Comparison of ENCODE assay signal across 9 mouse cellular contexts in genomic region chr7:27486102-27486769, GRCm38 (mm10). TPM values are rescaled to one million over a fixed set of nuclear protein-coding genes. Genes with fewer than 3 reads are reported as not detected.
DNase-seq lines count a peak whose midpoint lies in the region; ATAC-seq and TF ChIP-seq lines count a peak whose summit lies in the region.
"Had no signal": no experiment of that assay in that cellular context is flagged by ENCODE, and none has a peak within 500 bp of the region (broad histone marks: within the 10 kb centered on the region; RNA-seq: fewer than 3 reads in every experiment).

No protein-coding gene starts in this region.

- peak overlapping the region; percentile 31; the same call in 1 of the 2 replicates for H3K27ac ChIP-seq in CH12.LX (ENCODE audit: insufficient read depth, low read depth)
- H3K27ac ChIP-seq in forebrain, embryonic 12.5 days, result peak overlapping the region; percentile 93

- 5% methylated on average over 13 of the region's 13 CpGs for WGBS in forebrain, embryonic 12.5 days

- H3K27me3 ChIP-seq in CH12.LX (replicated peaks), result no peaks in the 10 kb centered on the region
- peaks cover 18% of the 10 kb centered on the region for H3K27me3 ChIP-seq in forebrain, embryonic 12.5 days

- TF ChIP-seq CTCF in CH12.LX (conservative IDR thresholded peaks at IDR 0.05 in 1 of 2, IDR thresholded peaks at IDR 0.05 in 1 of 2; ENCODE audit: low read depth in 2 of 2, low read length in 2 of 2), result no peak

- H3K79me2 ChIP-seq in CH12.LX (replicated peaks; ENCODE audit: control insufficient read depth, extremely low read depth, insufficient read depth, poor library complexity, severe bottlenecking), result no peaks in the 10 kb centered on the region

- peaks cover 5 to 43% of the 10 kb centered on the region in 2 experiments for H3K4me1 ChIP-seq in CH12.LX (ENCODE audit: control insufficient read depth in 1 of 2, insufficient read depth in 2 of 2)
- peaks cover 33% of the 10 kb centered on the region for H3K4me1 ChIP-seq in forebrain, embryonic 12.5 days

- no peaks in the 10 kb centered on the region for H3K9me3 ChIP-seq in CH12.LX (replicated peaks; ENCODE audit: low read length)
- no peaks in the 10 kb centered on the region for H3K9me3 ChIP-seq in forebrain, embryonic 12.5 days

- no peak for TF ChIP-seq POLR2A in CH12.LX (IDR thresholded peaks at IDR 0.05; ENCODE audit: low read depth, low read length)

- peaks cover 0 to 10% of the 10 kb centered on the region in 2 experiments for H3K36me3 ChIP-seq in CH12.LX (replicated peaks in 1 of 2; ENCODE audit: control insufficient read depth in 1 of 2, insufficient read depth in 1 of 2, low read length in 1 of 2)
- H3K36me3 ChIP-seq in forebrain, embryonic 12.5 days (replicated peaks), result no peaks in the 10 kb centered on the region

- peak overlapping the region; percentile 77 for H3K9ac ChIP-seq in CH12.LX (ENCODE audit: insufficient read depth, low read depth)
- peak overlapping the region; percentile 38; the same call in 1 of the 2 replicates for H3K9ac ChIP-seq in forebrain, embryonic 12.5 days

- H3K4me2 ChIP-seq in CH12.LX (ENCODE audit: insufficient read depth, low read depth, poor library complexity, severe bottlenecking), result peak overlapping the region; percentile 69
- peak overlapping the region; percentile 65 for H3K4me2 ChIP-seq in forebrain, embryonic 12.5 days

- dilution Hi-C loops in CH12.LX (cut with MboI; ENCODE audit: extremely low pct_ligation_motif_present, extremely low pct_unique_long_range_greater_than_20kb, low sequenced_read_pairs), result no loop called here

- peak; percentile 9 for ATAC-seq in forebrain, embryonic 12.5 days (ENCODE audit: low FRiP score)

- peak overlapping the region; percentile 38 to 59 (median 56) for H3K4me3 ChIP-seq in CH12.LX (replicated peaks in 1 of 3; ENCODE audit: low read depth in 2 of 3, low read length in 2 of 3, poor library complexity in 1 of 3)
- H3K4me3 ChIP-seq in forebrain, embryonic 12.5 days (replicated peaks), result peak overlapping the region; percentile 77

- TF ChIP-seq EP300 in CH12.LX (IDR thresholded peaks at IDR 0.05; ENCODE audit: low read length), result no peak; the same call in none of the 2 replicates

- TF ChIP-seq RAD21 in CH12.LX (IDR thresholded peaks at IDR 0.05; ENCODE audit: low read depth, low read length), result no peak; the same call in 1 of the 2 replicates

- in situ Hi-C loops in CH12.LX (cut with MboI; ENCODE audit: low pct_ligation_motif_present, low pct_unique_long_range_greater_than_20kb, low sequenced_read_pairs), result no loop called here

- DNase-seq in adrenal gland, postnatal 36 days, result peak; percentile 46 to 57
- no peak for DNase-seq in adrenal gland, postnatal 4 days (ENCODE audit: low spot score in 2 of 2)
- peak; percentile 47 for DNase-seq in CH12.LX (ENCODE audit: extremely low read depth)
- peak; percentile 58 for DNase-seq in kidney, postnatal 14 days
- peak; percentile 54 to 60 for DNase-seq in lung, postnatal 4 days
- DNase-seq in Muller cell, postnatal 12 days (ENCODE audit: inconsistent ontology term), result no peak
- DNase-seq in layer of hippocampus, postnatal 10 days (ENCODE audit: low spot score in 2 of 2), result no peak

TF ChIP-seq in CH12.LX, 34 proteins besides CTCF, POLR2A, EP300 and RAD21:
- peak; percentile 52; the same call in 1 of the 2 replicates for TF ChIP-seq MAX (IDR thresholded peaks at IDR 0.05; ENCODE audit: low read length)
- 0 out of 2 replicates have a peak, but pooled peaks have one; percentile 34 for TF ChIP-seq KAT2A (IDR thresholded peaks at IDR 0.05; ENCODE audit: insufficient replicate concordance, low read length)
- peak; percentile 67; the same call in 1 of the 2 replicates for TF ChIP-seq RCOR1 (conservative IDR thresholded peaks at IDR 0.05; ENCODE audit: low read depth, low read length)
- TF ChIP-seq MAFK (IDR thresholded peaks at IDR 0.05; ENCODE audit: insufficient replicate concordance, low read length), result no peak
- no peak for TF ChIP-seq SMC3 (IDR thresholded peaks at IDR 0.05; ENCODE audit: low read depth, low read length)
- TF ChIP-seq POLR2AphosphoS2 (IDR thresholded peaks at IDR 0.05; ENCODE audit: low read depth, low read length), result no peak
- no peak for TF ChIP-seq ZKSCAN1 (IDR thresholded peaks at IDR 0.05; ENCODE audit: borderline replicate concordance, low read depth, low read length)
- TF ChIP-seq UBTF (IDR thresholded peaks at IDR 0.05; ENCODE audit: low read depth, low read length), result no peak
- TF ChIP-seq USF1 (IDR thresholded peaks at IDR 0.05; ENCODE audit: low read depth, low read length), result no peak
- TF ChIP-seq USF2 (conservative IDR thresholded peaks at IDR 0.05; ENCODE audit: low read depth, low read length), result no peak
- TF ChIP-seq HCFC1 (IDR thresholded peaks at IDR 0.05; ENCODE audit: low read depth, low read length), result no peak
- TF ChIP-seq GABPA (IDR thresholded peaks at IDR 0.05; ENCODE audit: insufficient replicate concordance, low read depth, low read length), result no peak
- TF ChIP-seq ZC3H11A (IDR thresholded peaks at IDR 0.05; ENCODE audit: low read depth, low read length), result no peak
- no peak for TF ChIP-seq BHLHE40 (IDR thresholded peaks at IDR 0.05; ENCODE audit: low read depth, low read length)
- no peak for TF ChIP-seq JUND (conservative IDR thresholded peaks at IDR 0.05; ENCODE audit: low read depth, low read length)
- TF ChIP-seq CHD2 (IDR thresholded peaks at IDR 0.05; ENCODE audit: low read length), result no peak
- TF ChIP-seq SIN3A (IDR thresholded peaks at IDR 0.05; ENCODE audit: low read length), result peak; percentile 86
- no peak for TF ChIP-seq NRF1 (IDR thresholded peaks at IDR 0.05; ENCODE audit: low read depth, low read length)
- no peak for TF ChIP-seq ELF1 (IDR thresholded peaks at IDR 0.05; ENCODE audit: low read depth, low read length)
- TF ChIP-seq TBP (conservative IDR thresholded peaks at IDR 0.05; ENCODE audit: low read depth, low read length), result no peak
- peak; percentile 93 for TF ChIP-seq ZNF384 (IDR thresholded peaks at IDR 0.05; ENCODE audit: low read depth, low read length)
- TF ChIP-seq JUN (IDR thresholded peaks at IDR 0.05; ENCODE audit: insufficient read depth, low read depth, low read length), result no peak
- 0 out of 2 replicates have a peak, but pooled peaks have one; percentile 24 for TF ChIP-seq IRF4 (IDR thresholded peaks at IDR 0.05; ENCODE audit: low read depth, low read length)
- TF ChIP-seq MYC (IDR thresholded peaks at IDR 0.05; ENCODE audit: low read depth, low read length), result no peak
- TF ChIP-seq PAX5 (IDR thresholded peaks at IDR 0.05; ENCODE audit: low read length), result no peak
- TF ChIP-seq ZMIZ1 (IDR thresholded peaks at IDR 0.05; ENCODE audit: low read depth, low read length), result no peak
- no peak for TF ChIP-seq TCF12 (IDR thresholded peaks at IDR 0.05; ENCODE audit: low read depth, low read length)
- TF ChIP-seq MAZ (IDR thresholded peaks at IDR 0.05; ENCODE audit: low read depth, low read length), result no peak
- peak; percentile 63 for TF ChIP-seq MXI1 (IDR thresholded peaks at IDR 0.05; ENCODE audit: low read depth, low read length)
- peak; percentile 56; the same call in 1 of the 2 replicates for TF ChIP-seq CHD1 (IDR thresholded peaks at IDR 0.05; ENCODE audit: low read depth, low read length)
- no peak; the same call in 1 of the 2 replicates for TF ChIP-seq ETS1 (conservative IDR thresholded peaks at IDR 0.05; ENCODE audit: low read depth, low read length)
TF ChIP-seq in CH12.LX: peak in this region for 8.

RNA-seq across cellular contexts. Expression of gene Sertad1, which starts 0.5 kb away (rescaled TPM):
- total RNA-seq in adrenal gland, postnatal 36 days (2021), result 10 to 100 TPM; 30.0 to 38.4 TPM
- 10 to 100 TPM; 18.1 to 18.8 TPM for total RNA-seq in adrenal gland, postnatal 4 days (2021)
- total RNA-seq in CH12.LX (2012; rRNA removed), result 8.0 and 8.3 TPM in 2 replicates
- 8.1 and 9.1 TPM in 2 replicates for total RNA-seq in CH12.LX (2014; rRNA removed)
- 5.0 and 7.4 TPM in 2 replicates for polyA plus RNA-seq in CH12.LX (2012; ENCODE audit: insufficient read length, low read depth)
- 12.9 and 13.1 TPM in 2 replicates for polyA plus RNA-seq in forebrain, embryonic 12.5 days (2016; fragmentation: Nextera tagmentation; extraction: Ambion mirVana)
- total RNA-seq in layer of hippocampus, postnatal 10 days (2021), result 1 to 10 TPM; 4.5 TPM

RNA-seq across cellular contexts. Expression of gene Sertad3, which starts 12.7 kb away (rescaled TPM):
- 10 to 100 TPM; 15.9 to 16.3 TPM for total RNA-seq in adrenal gland, postnatal 36 days (2021)
- total RNA-seq in adrenal gland, postnatal 4 days (2021), result 10 to 100 TPM; 16.7 to 17.3 TPM
- total RNA-seq in CH12.LX (2012; rRNA removed), result 2.6 and 2.8 TPM in 2 replicates
- total RNA-seq in CH12.LX (2014; rRNA removed), result 2.7 and 3.9 TPM in 2 replicates
- 1.8 and 2.7 TPM in 2 replicates for polyA plus RNA-seq in CH12.LX (2012; ENCODE audit: insufficient read length, low read depth)
- polyA plus RNA-seq in forebrain, embryonic 12.5 days (2016; fragmentation: Nextera tagmentation; extraction: Ambion mirVana), result 20.0 and 21.9 TPM in 2 replicates
- total RNA-seq in layer of hippocampus, postnatal 10 days (2021), result 1 to 10 TPM; 3.6 to 3.8 TPM

RNA-seq across cellular contexts. Expression of gene Prx, which starts 12.9 kb away (rescaled TPM):
- 1 to 10 TPM; 2.1 to 3.2 TPM for total RNA-seq in adrenal gland, postnatal 36 days (2021)
- 1 to 10 TPM; 7.0 to 8.8 TPM for total RNA-seq in adrenal gland, postnatal 4 days (2021)
- total RNA-seq in CH12.LX (2012; rRNA removed) (0.21 TPM in 2 replicates), CH12.LX (2014; rRNA removed) (0.12 and 0.17 TPM in 2 replicates)
- polyA plus RNA-seq in CH12.LX (2012; ENCODE audit: insufficient read length, low read depth), result 0.41 and 0.60 TPM in 2 replicates
- polyA plus RNA-seq in forebrain, embryonic 12.5 days (2016; fragmentation: Nextera tagmentation; extraction: Ambion mirVana), result 2.9 and 3.5 TPM in 2 replicates
- 1 to 10 TPM; 1.1 to 1.5 TPM for total RNA-seq in layer of hippocampus, postnatal 10 days (2021)

RNA-seq across cellular contexts. Expression of gene Hipk4, which starts 36.8 kb away (rescaled TPM):
- total RNA-seq in adrenal gland, postnatal 36 days (2021), result under 1 TPM; 0.23 to 0.26 TPM
- total RNA-seq in adrenal gland, postnatal 4 days (2021), result 1 to 10 TPM; 1.4 to 1.8 TPM
- 0.04 TPM in 1 of 2 replicates, not detected in the other for total RNA-seq in CH12.LX (2012; rRNA removed)
- total RNA-seq in CH12.LX (2014; rRNA removed), result 0.09 TPM in 1 of 2 replicates, not detected in the other
- polyA plus RNA-seq in CH12.LX (2012; ENCODE audit: insufficient read length, low read depth), result 0.11 and 0.16 TPM in 2 replicates
- 0.26 and 0.57 TPM in 2 replicates for polyA plus RNA-seq in forebrain, embryonic 12.5 days (2016; fragmentation: Nextera tagmentation; extraction: Ambion mirVana)
- total RNA-seq in layer of hippocampus, postnatal 10 days (2021), result under 1 TPM; 0.11 to 0.23 TPM
- total RNA-seq: hematopoietic stem cell, adult 5-6 weeks had no signal

RNA-seq across cellular contexts. Expression of gene Blvrb, which starts 38.5 kb away (rescaled TPM):
- total RNA-seq in adrenal gland, postnatal 36 days (2021), result 10 to 100 TPM; 42.4 to 45.6 TPM
- total RNA-seq in adrenal gland, postnatal 4 days (2021), result 10 to 100 TPM; 58.4 to 62.1 TPM
- total RNA-seq in CH12.LX (2012; rRNA removed) (6.3 and 9.4 TPM in 2 replicates), CH12.LX (2014; rRNA removed) (2.8 and 4.3 TPM in 2 replicates)
- polyA plus RNA-seq in CH12.LX (2012; ENCODE audit: insufficient read length, low read depth), result 5.0 and 7.6 TPM in 2 replicates
- polyA plus RNA-seq in forebrain, embryonic 12.5 days (2016; fragmentation: Nextera tagmentation; extraction: Ambion mirVana), result 18.1 and 22.2 TPM in 2 replicates
- total RNA-seq in layer of hippocampus, postnatal 10 days (2021), result 10 to 100 TPM; 16.5 to 17.1 TPM

Comparison
In these comparisons a context has a peak if more than half of its experiments do, and no peak if none do; other contexts are left out.
1. DNase-seq: peak in adrenal gland, postnatal 36 days (2 of 2), CH12.LX (single experiment), kidney, postnatal 14 days (single experiment) and lung, postnatal 4 days (2 of 2); none in adrenal gland, postnatal 4 days (0 of 2), Muller cell, postnatal 12 days (single experiment) and layer of hippocampus, postnatal 10 days (0 of 2).